Mouse (Mus musculus) MEL (cell line): ENCODE measurements around the gene Sept9. TPM values are rescaled to one million over a fixed set of nuclear protein-coding genes. Genes with fewer than 3 reads are reported as not detected.
A peak's percentile ranks its signal among the peaks of the same experiment; 100 is the strongest.

Experiments
- DNase-seq: peaks from one replicate; pipeline ENCODE4 v3.0.0; 2011; ENCODE audit warnings: low read depth, low spot score
- H3K27ac ChIP-seq: 2 replicates; pipeline ENCODE4 v1.5.1; 2012; ENCODE audit warnings: low read depth, mild to moderate bottlenecking, control low read depth, low read length, moderate library complexity; ENCODE audit not compliant: control insufficient read depth
- H3K27me3 ChIP-seq, 2 experiments: fragments of 150-350 bp in 1 of 2; sonication (generic) in 1 of 2; 2 replicates each; pipeline ENCODE4 v1.6.1; 2012; ENCODE audit warnings: low read length in 2 of 2, mild to moderate bottlenecking in 2 of 2, improper control_type of control experiment in 1 of 2, moderate library complexity in 1 of 2; ENCODE audit not compliant: insufficient read depth in 2 of 2, control insufficient read depth in 1 of 2
- H3K36me3 ChIP-seq, 2 experiments: 2 replicates each; pipeline ENCODE4 v1.6.1; 2012 to 2014; ENCODE audit warnings: low read length in 2 of 2, improper control_type of control experiment in 1 of 2, inconsistent platforms in 1 of 2, mild to moderate bottlenecking in 1 of 2; ENCODE audit not compliant: insufficient read depth in 2 of 2, control insufficient read depth in 1 of 2
- H3K4me1 ChIP-seq, 2 experiments: fragments of 150-350 bp in 1 of 2; sonication (generic) in 1 of 2; 2 replicates each; pipeline ENCODE4 v1.6.1; 2012; ENCODE audit warnings: low read length in 2 of 2, improper control_type of control experiment in 1 of 2, mild to moderate bottlenecking in 1 of 2; ENCODE audit not compliant: insufficient read depth in 2 of 2, control insufficient read depth in 1 of 2
- H3K4me3 ChIP-seq, 2 experiments: fragments of 150-350 bp in 1 of 2; sonication (generic) in 1 of 2; 2 replicates each; pipeline ENCODE4 v1.5.1; 2012; ENCODE audit warnings: low read depth in 2 of 2, low read length in 2 of 2, mild to moderate bottlenecking in 2 of 2, moderate library complexity in 2 of 2, control low read depth in 1 of 2, improper control_type of control experiment in 1 of 2; ENCODE audit not compliant: control insufficient read depth in 1 of 2, insufficient read depth in 1 of 2
- H3K79me2 ChIP-seq: 2 replicates; pipeline ENCODE4 v1.6.1; 2012; ENCODE audit warnings: mild to moderate bottlenecking, low read length, moderate library complexity; ENCODE audit not compliant: control insufficient read depth, poor library complexity, insufficient read depth
- H3K9ac ChIP-seq: 2 replicates; pipeline ENCODE4 v1.6.1; 2012; ENCODE audit warnings: low read depth, mild to moderate bottlenecking, control low read depth, low read length, moderate library complexity; ENCODE audit not compliant: control insufficient read depth, poor library complexity, severe bottlenecking
- H3K9me3 ChIP-seq: fragments of 150-350 bp; sonication (generic); replicated peaks from 2 replicates; pipeline ENCODE4 v1.6.1; 2012; ENCODE audit warnings: mild to moderate bottlenecking, low read length, improper control_type of control experiment, moderate library complexity; ENCODE audit not compliant: insufficient read depth
- BHLHE40 ChIP-seq: IDR thresholded peaks from 2 replicates; pipeline ENCODE4 v1.6.1; 2012; ENCODE audit warnings: low read depth, mild to moderate bottlenecking, inconsistent platforms, low read length, improper control_type of control experiment, borderline replicate concordance
- CHD1 ChIP-seq: IDR thresholded peaks from 2 replicates; pipeline ENCODE4 v1.6.1; 2012; ENCODE audit warnings: low read depth, mild to moderate bottlenecking, inconsistent platforms, low read length, improper control_type of control experiment
- CHD2 ChIP-seq: IDR thresholded peaks from 2 replicates; pipeline ENCODE4 v1.6.1; 2011; ENCODE audit warnings: low read length, improper control_type of control experiment
- CTCF ChIP-seq, 3 experiments: IDR thresholded peaks in 2 of 3; conservative IDR thresholded peaks in 1 of 3; 2 replicates each; pipeline ENCODE4 v1.5.1; 2011 to 2012; ENCODE audit warnings: low read length in 3 of 3, low read depth in 2 of 3, mild to moderate bottlenecking in 2 of 3, improper control_type of control experiment in 1 of 3, inconsistent platforms in 1 of 3, mixed read lengths in 1 of 3, moderate library complexity in 1 of 3; ENCODE audit not compliant: control insufficient read depth in 1 of 3, insufficient read depth in 1 of 3, poor library complexity in 1 of 3, severe bottlenecking in 1 of 3
- E2F4 ChIP-seq: IDR thresholded peaks from 2 replicates; pipeline ENCODE4 v1.6.1; 2011; ENCODE audit warnings: low read depth, low read length, improper control_type of control experiment, borderline replicate concordance
- EP300 ChIP-seq, 2 experiments: IDR thresholded peaks; 2 replicates each; pipeline ENCODE4 v1.6.1; 2011; ENCODE audit warnings: improper control_type of control experiment in 2 of 2, low read length in 2 of 2, low read depth in 1 of 2, mild to moderate bottlenecking in 1 of 2
- ETS1 ChIP-seq: IDR thresholded peaks from 2 replicates; pipeline ENCODE4 v1.6.1; 2012; ENCODE audit warnings: low read depth, mild to moderate bottlenecking, inconsistent platforms, low read length, improper control_type of control experiment, moderate library complexity
- GABPA ChIP-seq: IDR thresholded peaks from 2 replicates; pipeline ENCODE4 v1.6.1; 2012; ENCODE audit warnings: low read depth, mild to moderate bottlenecking, inconsistent platforms, low read length, improper control_type of control experiment, moderate library complexity
- GATA1 ChIP-seq: IDR thresholded peaks from 2 replicates; pipeline ENCODE4 v1.6.1; 2011; ENCODE audit warnings: low read depth, low read length, improper control_type of control experiment
- HCFC1 ChIP-seq: IDR thresholded peaks from 2 replicates; pipeline ENCODE4 v1.6.1; 2012; ENCODE audit warnings: low read depth, mild to moderate bottlenecking, inconsistent platforms, low read length, improper control_type of control experiment, moderate library complexity
- JUND ChIP-seq: IDR thresholded peaks from 2 replicates; pipeline ENCODE4 v1.6.1; 2011; ENCODE audit warnings: low read depth, mild to moderate bottlenecking, improper control_type of control experiment, low read length
- KAT2A ChIP-seq: conservative IDR thresholded peaks from 2 replicates; pipeline ENCODE4 v1.6.1; 2012; ENCODE audit warnings: low read depth, low read length, improper control_type of control experiment, inconsistent platforms
- MAFK ChIP-seq: IDR thresholded peaks from 2 replicates; pipeline ENCODE4 v1.6.1; 2011; ENCODE audit warnings: low read depth, mild to moderate bottlenecking, low read length, improper control_type of control experiment, borderline replicate concordance
- MAX ChIP-seq: IDR thresholded peaks from 2 replicates; pipeline ENCODE4 v1.6.1; 2011; ENCODE audit warnings: low read length, improper control_type of control experiment
- MAZ ChIP-seq: IDR thresholded peaks from 2 replicates; pipeline ENCODE4 v1.6.1; 2012; ENCODE audit warnings: low read depth, mild to moderate bottlenecking, inconsistent platforms, low read length, improper control_type of control experiment
- MEF2A ChIP-seq: IDR thresholded peaks from 2 replicates; pipeline ENCODE4 v1.6.1; 2014; ENCODE audit warnings: low read depth, mild to moderate bottlenecking, inconsistent platforms, low read length, improper control_type of control experiment; ENCODE audit not compliant: poor library complexity, insufficient replicate concordance, severe bottlenecking; ENCODE audit errors: extremely low read depth
- MXI1 ChIP-seq: IDR thresholded peaks from 2 replicates; pipeline ENCODE4 v1.6.1; 2011; ENCODE audit warnings: mild to moderate bottlenecking, low read depth, low read length, improper control_type of control experiment
- MYB ChIP-seq: IDR thresholded peaks from 2 replicates; pipeline ENCODE4 v1.6.1; 2011; ENCODE audit warnings: mild to moderate bottlenecking, low read depth, low read length, improper control_type of control experiment
- MYC ChIP-seq: IDR thresholded peaks from 2 replicates; pipeline ENCODE4 v1.6.1; 2011; ENCODE audit warnings: low read depth, mild to moderate bottlenecking, low read length, improper control_type of control experiment, moderate library complexity
- NELFE ChIP-seq: IDR thresholded peaks from 2 replicates; pipeline ENCODE4 v1.6.1; 2011; ENCODE audit warnings: low read depth, low read length, improper control_type of control experiment
- NRF1 ChIP-seq: IDR thresholded peaks from 2 replicates; pipeline ENCODE4 v1.6.1; 2014; ENCODE audit warnings: low read depth, mild to moderate bottlenecking, inconsistent platforms, low read length, improper control_type of control experiment, moderate library complexity; ENCODE audit not compliant: poor library complexity, insufficient read depth, severe bottlenecking
- POLR2A ChIP-seq, 2 experiments: IDR thresholded peaks; 2 replicates each; pipeline ENCODE4 v1.6.1; 2011 to 2012; ENCODE audit warnings: low read length in 2 of 2, mild to moderate bottlenecking in 2 of 2, control low read depth in 1 of 2, improper control_type of control experiment in 1 of 2, low read depth in 1 of 2, moderate library complexity in 1 of 2; ENCODE audit not compliant: control insufficient read depth in 1 of 2, insufficient read depth in 1 of 2, poor library complexity in 1 of 2
- POLR2AphosphoS2 ChIP-seq: IDR thresholded peaks from 2 replicates; pipeline ENCODE4 v1.6.1; 2011; ENCODE audit warnings: low read length, improper control_type of control experiment
- POLR2AphosphoS5 ChIP-seq: IDR thresholded peaks from 2 replicates; pipeline ENCODE4 v1.6.1; 2012; ENCODE audit warnings: low read depth, borderline replicate concordance, mild to moderate bottlenecking, inconsistent platforms, low read length, moderate library complexity, mixed read lengths
- RCOR1 ChIP-seq: IDR thresholded peaks from 2 replicates; pipeline ENCODE4 v1.6.1; 2012; ENCODE audit warnings: low read depth, mild to moderate bottlenecking, inconsistent platforms, low read length, improper control_type of control experiment
- SIN3A ChIP-seq: IDR thresholded peaks from 2 replicates; pipeline ENCODE4 v1.6.1; 2012; ENCODE audit warnings: low read length, improper control_type of control experiment, inconsistent platforms
- SMC3 ChIP-seq: IDR thresholded peaks from 2 replicates; pipeline ENCODE4 v1.6.1; 2011; ENCODE audit warnings: low read depth, low read length, improper control_type of control experiment
- TBP ChIP-seq: IDR thresholded peaks from 2 replicates; pipeline ENCODE4 v1.8.0; 2011; ENCODE audit warnings: low read depth, low read length, improper control_type of control experiment
- UBTF ChIP-seq: IDR thresholded peaks from 2 replicates; pipeline ENCODE4 v1.6.1; 2012; ENCODE audit warnings: low read depth, mild to moderate bottlenecking, inconsistent platforms, low read length, improper control_type of control experiment, moderate library complexity, borderline replicate concordance; ENCODE audit not compliant: insufficient read depth
- USF1 ChIP-seq: IDR thresholded peaks from 2 replicates; pipeline ENCODE4 v1.6.1; 2014; ENCODE audit warnings: low read depth, mild to moderate bottlenecking, inconsistent platforms, low read length, improper control_type of control experiment, moderate library complexity
- USF2 ChIP-seq, 2 experiments: IDR thresholded peaks; 2 replicates each; pipeline ENCODE4 v1.6.1; 2011 to 2012; ENCODE audit warnings: improper control_type of control experiment in 2 of 2, low read length in 2 of 2, borderline replicate concordance in 1 of 2, inconsistent platforms in 1 of 2, low read depth in 1 of 2, mild to moderate bottlenecking in 1 of 2; ENCODE audit not compliant: insufficient read depth in 1 of 2
- ZC3H11A ChIP-seq: IDR thresholded peaks from 2 replicates; pipeline ENCODE4 v1.6.1; 2012; ENCODE audit warnings: low read depth, mild to moderate bottlenecking, inconsistent platforms, low read length, improper control_type of control experiment
- ZKSCAN1 ChIP-seq: IDR thresholded peaks from 2 replicates; pipeline ENCODE4 v1.6.1; 2012; ENCODE audit warnings: low read depth, mild to moderate bottlenecking, inconsistent platforms, low read length, improper control_type of control experiment, moderate library complexity
- ZMIZ1 ChIP-seq: IDR thresholded peaks from 2 replicates; pipeline ENCODE4 v1.6.1; 2012; ENCODE audit warnings: low read depth, mild to moderate bottlenecking, inconsistent platforms, low read length, improper control_type of control experiment, moderate library complexity
- ZNF384 ChIP-seq: IDR thresholded peaks from 2 replicates; pipeline ENCODE4 v1.6.1; 2012; ENCODE audit warnings: low read depth, mild to moderate bottlenecking, inconsistent platforms, low read length, improper control_type of control experiment
- polyA plus RNA-seq, 2 experiments: library from polyadenylated mRNA; stranded (reverse) in 1 of 2; unstranded in 1 of 2; fragments of >175 nt in 1 of 2; fragments of >200 nt in 1 of 2; gene quantifications; 2 replicates each; pipeline versions ENCODE4 v1.2.1 to v1.2.4; 2012; ENCODE audit warnings: low replicate concordance in 2 of 2, low read depth in 1 of 2; ENCODE audit not compliant: insufficient read length in 2 of 2, insufficient read depth in 1 of 2, missing spikeins in 1 of 2
- total RNA-seq: library from RNA; depleted of rRNA; stranded (reverse); fragments of 300-350 nt; gene quantifications from 2 replicates; pipeline ENCODE4 v1.2.3, GENCODE M21; 2012

Gene Sept9
- total and polyA plus RNA-seq, 3 experiments: 49.7 to 196 (median 163) TPM

DNA sequence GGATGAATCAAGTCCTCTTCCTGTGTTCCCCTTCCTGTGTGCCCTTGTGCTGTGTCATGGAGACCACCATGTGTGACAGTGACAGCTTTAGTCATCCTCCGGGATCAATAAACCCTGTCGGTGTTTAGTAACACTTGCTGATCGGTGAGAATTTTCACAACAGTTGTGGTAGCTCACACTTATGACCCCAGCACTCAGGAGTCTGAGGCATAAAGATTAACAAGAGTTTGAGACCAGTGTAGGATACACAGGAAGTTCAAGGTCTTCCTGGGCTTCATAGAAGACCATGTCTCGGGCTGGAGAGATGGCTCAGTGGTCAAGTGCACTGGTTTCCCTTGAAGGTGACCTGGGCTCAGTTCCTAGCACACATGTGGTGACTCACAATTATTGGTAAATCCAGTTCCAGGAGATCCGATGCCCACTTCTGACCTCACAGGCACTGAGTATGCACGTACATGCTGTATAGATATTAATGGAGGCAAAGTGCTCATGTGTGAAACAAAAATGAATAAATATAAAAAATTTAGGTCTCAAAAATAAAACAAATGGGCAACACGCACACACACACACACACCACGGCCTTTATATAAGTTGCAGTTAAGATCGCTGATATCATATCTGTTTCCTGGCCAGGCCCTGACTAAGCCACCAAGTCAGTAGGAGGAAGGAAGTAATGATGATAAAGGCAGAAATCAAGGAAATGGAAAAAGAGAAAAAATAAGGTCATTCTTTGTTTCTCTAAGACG lies 43.1 kb downstream of the Sept9 start:
- no peaks in the 10 kb centered on the region for H3K27me3 ChIP-seq
- TF ChIP-seq POLR2AphosphoS2: no peak
- peak; percentile 72 for TF ChIP-seq MXI1
- TF ChIP-seq BHLHE40: peak; percentile 65
- no peak for TF ChIP-seq E2F4
- TF ChIP-seq SMC3: no peak
- peak; percentile 98 to 99 for TF ChIP-seq EP300 (IDR thresholded peaks at IDR 0.05; ENCODE audit: low read depth in 1 of 2, low read length in 2 of 2)
- TF ChIP-seq ETS1: peak; percentile 95
- no peak for TF ChIP-seq POLR2AphosphoS5
- no peak for TF ChIP-seq CTCF (IDR thresholded peaks at IDR 0.05 in 2 of 3, conservative IDR thresholded peaks at IDR 0.05 in 1 of 3; ENCODE audit: control insufficient read depth in 1 of 3, insufficient read depth in 1 of 3, low read depth in 2 of 3, low read length in 3 of 3, poor library complexity in 1 of 3, severe bottlenecking in 1 of 3)
- peak; percentile 58 for TF ChIP-seq HCFC1
- TF ChIP-seq USF1: no peak
- peak; percentile 53 for TF ChIP-seq NELFE
- TF ChIP-seq CHD1: peak; percentile 77; the same call in 1 of the 2 replicates
- TF ChIP-seq MEF2A: no peak
- no peak for TF ChIP-seq NRF1
- TF ChIP-seq CHD2: no peak
- peak; percentile 57; the same call in 1 of the 2 replicates for TF ChIP-seq MYC
- TF ChIP-seq SIN3A: peak; percentile 91
- peak in 1 of 2 experiments; percentile 38; a peak in 1 of 4 replicates for TF ChIP-seq POLR2A (IDR thresholded peaks at IDR 0.05; ENCODE audit: control insufficient read depth in 1 of 2, insufficient read depth in 1 of 2, low read depth in 1 of 2, low read length in 2 of 2, poor library complexity in 1 of 2)
- TF ChIP-seq KAT2A: no peak; the same call in 1 of the 2 replicates
- TF ChIP-seq MAFK: no peak; the same call in 1 of the 2 replicates
- peak; percentile 52; the same call in 1 of the 2 replicates for TF ChIP-seq JUND
- TF ChIP-seq USF2 (IDR thresholded peaks at IDR 0.05; ENCODE audit: borderline replicate concordance in 1 of 2, insufficient read depth in 1 of 2, low read depth in 1 of 2, low read length in 2 of 2): no peak
- TF ChIP-seq GABPA: no peak
- peak; percentile 86 for TF ChIP-seq MYB
- no peak for TF ChIP-seq UBTF
- TF ChIP-seq MAZ: 0 out of 2 replicates have a peak, but pooled peaks have one; percentile 51
- peak; percentile 64 for TF ChIP-seq MAX
- TF ChIP-seq ZKSCAN1: no peak
- peak; percentile 75; the same call in 1 of the 2 replicates for TF ChIP-seq TBP
- TF ChIP-seq ZNF384: peak; percentile 82
- TF ChIP-seq ZC3H11A: no peak
- TF ChIP-seq RCOR1: peak; percentile 96
- TF ChIP-seq ZMIZ1: peak; percentile 92
- peak; percentile 99 for TF ChIP-seq GATA1

More for the DNA sequence above, 43.1 kb downstream of the Sept9 start:
- Histone ChIP-seq H3K79me2 (no peaks in the 10 kb centered on the region), H3K9ac (peak overlapping the region; percentile 57), H3K36me3 (peaks cover 0 to 27% of the 10 kb centered on the region in 2 experiments; a peak in 2 of 4 replicates), H3K27ac (peak overlapping the region; percentile 96), H3K4me3 (peak overlapping the region; percentile 6 to 33; a peak in 3 of 4 replicates), H3K9me3 (no peaks in the 10 kb centered on the region), H3K4me1 (peaks cover 17 to 43% of the 10 kb centered on the region in 2 experiments)
- DNase-seq: peak; percentile 80
